Mouse (Mus musculus): Measurements from ENCODE around the gene Fam161b.

Gene Fam161b

DNA sequence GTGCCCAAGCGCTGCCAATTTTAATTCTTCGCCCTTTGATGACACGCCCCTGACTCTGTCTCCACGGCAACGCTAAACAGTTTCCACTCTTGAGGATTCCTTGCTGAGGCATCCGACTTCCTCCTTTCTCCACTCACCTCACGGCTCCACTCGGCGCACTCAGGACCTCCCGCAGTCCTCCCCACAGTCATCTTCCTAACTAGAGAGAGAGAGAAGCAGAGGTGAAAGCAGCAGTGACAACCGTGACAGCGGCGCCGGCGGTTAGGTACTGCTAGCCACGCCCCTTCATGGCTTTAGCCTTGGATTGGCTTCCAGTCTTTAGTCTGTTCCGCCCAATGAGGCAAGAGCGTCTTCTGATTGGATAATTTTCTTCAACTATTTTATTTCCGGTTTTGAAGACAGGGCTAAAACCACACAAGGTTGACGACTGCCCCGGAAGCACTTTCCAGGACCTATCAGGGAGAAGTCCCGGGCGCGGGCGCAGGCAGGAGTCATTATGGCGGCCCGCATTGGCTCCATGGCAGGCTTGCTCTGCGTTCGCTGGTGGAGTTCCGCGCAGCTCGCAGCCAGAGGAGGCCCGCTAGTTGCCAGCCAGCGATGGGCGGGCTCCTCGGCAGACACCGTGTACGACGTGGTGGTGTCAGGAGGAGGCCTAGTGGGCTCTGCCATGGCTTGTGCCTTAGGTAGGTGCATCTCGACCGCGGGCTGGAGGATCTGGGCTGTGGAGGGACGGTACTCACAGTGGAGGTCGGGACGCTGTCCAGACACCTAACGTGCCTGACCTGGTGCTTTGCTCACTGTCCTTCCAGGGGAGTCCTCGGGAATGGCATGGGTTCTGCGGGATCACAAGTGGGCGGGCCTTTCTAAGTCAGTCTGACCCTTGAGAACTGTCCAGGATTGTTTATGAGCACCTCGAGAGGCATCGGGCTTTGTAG, at the start of gene Fam161b, which contains the start of gene Coq6:
Fam161b (minus strand) TSS at position 279 of the 935 bp plus-strand sequence.
Coq6 (plus strand) TSS at position 103 of the 935 bp plus-strand sequence.
- DNase-seq (ENCODE audit: low read depth) = peak; percentile 98

DNA sequence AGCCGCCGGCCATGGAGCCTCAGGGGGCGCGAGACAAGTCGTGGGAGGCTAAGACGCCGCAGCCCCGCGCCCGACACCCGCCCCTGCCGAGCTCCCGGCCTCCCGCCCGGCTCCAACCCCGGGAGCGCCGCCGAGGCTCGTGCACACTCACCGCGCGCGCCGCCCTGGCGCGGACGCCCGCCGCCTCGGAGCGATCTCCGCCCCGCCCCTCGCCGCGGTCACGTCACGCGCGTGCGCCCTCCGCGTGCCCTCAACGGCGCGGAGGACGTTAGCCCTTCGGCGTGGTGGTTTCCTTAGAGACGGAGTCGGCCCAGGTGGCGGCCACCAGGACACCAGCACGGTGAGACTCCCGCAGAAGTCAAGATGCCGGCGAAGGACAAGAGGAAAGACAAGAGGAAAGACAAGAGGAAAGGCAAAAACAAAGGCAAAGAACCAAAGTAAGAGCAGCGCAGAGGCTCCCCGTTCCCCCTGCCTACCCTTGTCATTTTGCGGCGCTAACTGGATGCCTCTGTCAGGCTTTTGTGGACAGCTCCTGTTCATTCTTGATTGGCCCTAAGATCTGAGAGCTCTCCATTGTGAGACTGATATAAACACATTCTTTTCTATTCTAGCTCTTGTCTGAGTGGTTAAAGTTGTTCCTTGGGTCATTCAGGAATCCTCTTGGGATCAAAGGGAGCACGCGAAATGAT, 47.3 kb upstream of the Fam161b start, which contains the start of the genes Entpd5 and Bbof1:
Entpd5 (minus strand) TSS at position 211 of the 689 bp plus-strand sequence.
Bbof1 (plus strand) TSS at position 253 of the 689 bp plus-strand sequence.
- DNase-seq (ENCODE audit: low read depth) = peak; percentile 74

- DNase-seq (ENCODE audit: low read depth) = peak; percentile 57
Measured at GRCm38 (mm10) chr12:84407874-84408818, 46.5 kb upstream of the Fam161b start.

DNA sequence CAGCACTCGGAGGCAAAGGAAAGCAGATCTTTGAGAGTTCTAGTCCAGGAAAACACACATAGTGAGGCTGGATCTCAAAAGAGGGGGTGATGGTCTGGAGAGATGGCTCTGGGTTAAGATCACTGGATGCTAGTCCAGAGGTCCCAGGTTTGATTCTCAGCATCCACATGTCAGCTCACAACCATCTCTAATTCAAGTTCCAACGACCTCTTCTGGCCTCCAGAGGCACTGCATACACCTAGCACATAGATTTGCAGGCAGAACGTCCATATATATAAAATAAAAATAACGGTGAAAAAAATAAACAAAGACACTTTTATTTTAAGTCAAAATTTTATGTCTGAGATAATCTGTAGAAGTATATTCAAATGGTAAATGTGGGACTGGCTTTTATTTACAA, 45.6 kb upstream of the Fam161b start:
- DNase-seq (ENCODE audit: low read depth) = no peak

DNA sequence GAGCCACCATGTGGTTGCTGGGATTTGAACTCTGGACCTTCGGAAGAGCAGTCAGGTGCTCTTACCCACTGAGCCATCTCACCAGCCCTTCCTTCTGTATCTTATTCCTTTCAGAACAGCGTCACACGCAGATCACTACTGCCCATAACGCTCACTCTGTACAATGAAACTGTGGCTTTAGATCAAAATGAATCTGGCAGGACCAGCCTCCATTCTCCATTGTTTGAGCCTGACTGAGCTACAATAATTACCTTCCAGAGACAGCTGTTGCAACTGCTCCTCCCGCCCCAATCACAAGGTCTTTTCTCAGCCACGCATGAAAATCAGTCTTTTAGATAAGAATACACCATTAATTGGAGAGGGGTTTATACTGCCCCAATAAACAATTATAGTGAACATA, 42.9 kb upstream of the Fam161b start:
- no peak for DNase-seq (ENCODE audit: low read depth)

DNA sequence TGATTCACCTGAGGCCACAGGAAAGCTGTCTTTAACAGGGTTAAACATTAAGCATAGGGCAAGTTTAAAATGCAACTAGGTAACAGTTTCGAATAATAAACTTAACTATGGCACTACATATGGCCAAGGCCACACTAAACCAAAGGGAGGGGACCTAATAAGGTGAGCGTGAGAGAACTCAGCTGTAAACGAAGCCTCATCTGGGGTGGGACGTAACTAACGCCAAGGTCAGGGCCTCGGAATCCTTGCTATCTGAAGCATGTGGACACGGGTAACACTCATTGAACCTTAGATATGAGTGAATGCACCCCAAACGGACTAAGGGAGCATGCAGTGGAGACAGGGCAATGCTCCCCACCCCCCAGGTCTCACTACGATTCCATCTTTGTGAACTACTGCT, 41.3 kb upstream of the Fam161b start:
- no peak for DNase-seq (ENCODE audit: low read depth)

- no peak for DNase-seq (ENCODE audit: low read depth)
Measured at GRCm38 (mm10) chr12:84400653-84401052, 39.0 kb upstream of the Fam161b start.

GRCm38 (mm10) chr12:84400068-84400467, 38.4 kb upstream of the Fam161b start:
- DNase-seq (ENCODE audit: low read depth) = no peak

GRCm38 (mm10) chr12:84399663-84400062, 38.0 kb upstream of the Fam161b start:
- DNase-seq (ENCODE audit: low read depth) = no peak

GRCm38 (mm10) chr12:84399135-84399534, 37.5 kb upstream of the Fam161b start:
- no peak for DNase-seq (ENCODE audit: low read depth)

DNA sequence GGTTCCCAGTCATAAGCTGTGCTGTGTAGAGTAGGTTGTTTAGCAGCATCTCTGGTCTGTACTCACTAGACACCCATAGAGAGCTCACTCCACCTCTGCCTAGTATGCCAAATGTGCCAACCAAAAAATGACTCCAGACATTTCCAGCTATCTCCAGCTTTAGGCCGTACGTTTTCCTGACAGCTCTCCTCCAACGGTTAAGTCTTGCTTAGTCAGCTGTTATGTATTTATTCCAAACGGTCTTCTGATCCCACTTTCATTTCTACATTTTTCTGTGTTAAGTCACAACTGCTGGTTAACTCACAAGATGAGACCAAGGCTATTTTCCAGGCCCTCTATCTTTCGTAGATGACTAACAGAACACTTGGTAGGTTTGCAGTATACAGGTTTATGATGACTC, 37.0 kb upstream of the Fam161b start:
- DNase-seq (ENCODE audit: low read depth) = no peak

GRCm38 (mm10) chr12:84397685-84398084, 36.1 kb upstream of the Fam161b start:
- no peak for DNase-seq (ENCODE audit: low read depth)

DNA sequence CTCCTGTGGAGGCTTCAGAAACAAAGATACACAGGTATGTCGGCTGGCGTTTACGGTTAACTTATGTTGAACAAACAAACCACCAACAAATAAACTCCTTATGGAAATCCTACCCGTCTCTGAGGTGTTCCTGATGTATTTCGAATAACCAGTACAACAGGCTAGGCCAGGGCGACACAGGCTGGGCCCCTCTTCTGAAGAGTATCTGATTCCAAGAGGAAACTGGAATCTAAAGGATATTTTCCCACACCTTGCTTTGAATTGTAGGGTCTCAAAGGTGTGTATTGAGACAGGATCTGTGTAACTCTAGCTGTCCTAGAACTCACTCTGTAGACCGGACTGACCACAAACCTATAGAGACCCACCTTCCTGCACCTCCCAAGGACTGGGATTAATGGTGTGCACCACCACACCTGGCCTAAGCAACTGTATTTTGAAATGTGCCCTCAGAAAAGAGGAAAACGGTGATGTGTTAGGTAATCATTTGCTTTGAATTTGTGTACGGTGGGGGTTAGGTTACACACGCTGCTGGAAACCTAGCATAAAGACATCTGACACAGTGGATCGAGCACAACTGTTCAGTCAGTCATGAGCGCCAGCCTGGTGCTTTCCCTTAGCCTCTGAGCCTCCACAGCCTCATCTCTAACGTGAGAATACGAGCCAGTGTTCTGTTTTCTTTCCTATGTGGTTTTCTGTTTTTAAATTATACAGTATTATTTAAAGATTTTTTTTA, 35.5 kb upstream of the Fam161b start:
- DNase-seq (ENCODE audit: low read depth) = no peak

- no peak for DNase-seq (ENCODE audit: low read depth)
Measured at GRCm38 (mm10) chr12:84393847-84394246, 32.2 kb upstream of the Fam161b start.

GRCm38 (mm10) chr12:84392681-84393080, 31.0 kb upstream of the Fam161b start:
- no peak for DNase-seq (ENCODE audit: low read depth)

GRCm38 (mm10) chr12:84390336-84390735, 28.7 kb upstream of the Fam161b start:
- no peak for DNase-seq (ENCODE audit: low read depth)

DNA sequence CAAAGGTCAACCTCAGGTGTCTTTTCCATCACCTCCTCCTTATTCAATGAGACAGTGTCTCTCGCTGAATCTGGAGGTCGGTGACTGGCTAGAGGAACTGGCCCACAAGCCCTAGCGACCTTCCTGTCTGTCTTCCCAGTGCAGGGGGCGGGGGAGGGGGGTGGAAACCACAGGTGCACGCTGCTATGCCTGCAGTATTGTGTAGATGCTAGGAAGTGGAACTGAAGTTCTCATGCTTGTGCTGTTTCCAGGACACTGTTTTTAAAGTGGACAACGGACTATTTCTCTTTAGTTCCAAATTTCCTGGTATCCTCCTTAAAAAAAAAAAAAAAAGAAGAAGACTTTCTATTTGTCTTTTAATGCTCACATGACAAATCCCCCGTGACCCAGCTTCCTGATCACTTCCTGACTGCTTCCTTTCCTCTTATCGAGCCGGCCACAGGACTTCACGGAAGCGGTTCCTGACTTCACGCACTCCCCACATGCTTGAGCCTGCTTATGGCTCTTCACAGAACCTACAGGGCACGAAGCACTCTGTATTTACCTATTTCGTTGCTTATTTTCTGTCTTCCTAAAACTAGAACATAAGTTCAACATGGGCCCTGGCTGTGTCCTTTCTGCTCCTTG, 27.3 kb upstream of the Fam161b start:
- no peak for DNase-seq (ENCODE audit: low read depth)

GRCm38 (mm10) chr12:84388097-84388496, 26.5 kb upstream of the Fam161b start:
- DNase-seq (ENCODE audit: low read depth) = no peak

DNA sequence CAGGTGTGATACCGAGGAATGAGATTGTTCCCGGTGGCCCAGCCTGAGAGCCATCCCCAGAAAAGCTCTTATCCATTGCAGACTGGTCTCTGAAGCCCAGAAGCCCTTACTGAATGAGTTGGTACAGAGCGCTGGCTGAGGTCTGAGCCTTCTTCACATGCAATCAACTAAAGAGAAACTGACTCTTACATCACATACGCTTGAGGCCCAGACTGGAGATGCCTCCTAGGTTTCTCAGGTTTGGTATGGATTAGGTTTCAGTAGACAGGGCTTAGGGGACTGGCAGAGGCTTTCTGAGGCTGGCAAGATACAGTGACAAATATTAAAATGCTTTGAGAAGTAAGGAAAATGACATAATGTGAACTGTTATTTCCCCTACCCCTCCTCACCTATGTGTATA, 23.8 kb upstream of the Fam161b start:
- DNase-seq (ENCODE audit: low read depth) = no peak

DNA sequence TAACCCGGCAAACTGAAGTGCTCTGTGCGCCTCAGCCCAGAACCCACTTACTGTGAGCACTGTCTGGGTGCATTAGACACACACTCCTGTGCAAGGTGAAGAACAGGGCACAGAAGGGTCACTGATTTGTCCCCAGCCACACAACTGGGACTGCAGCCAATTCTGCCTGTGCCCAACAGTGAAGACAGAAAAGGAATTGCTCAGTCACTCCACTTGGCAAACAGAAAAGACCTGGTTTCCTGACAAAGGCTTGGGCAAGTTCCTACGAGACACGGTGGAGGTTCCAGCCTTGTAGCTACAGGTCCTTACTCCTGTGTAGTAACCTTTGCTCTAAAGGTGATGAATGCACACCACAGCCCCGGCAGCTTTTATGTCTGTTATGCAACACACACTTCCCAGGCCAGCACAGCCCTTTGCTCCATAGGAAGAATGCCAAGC, 23.0 kb upstream of the Fam161b start:
- DNase-seq (ENCODE audit: low read depth) = no peak

DNA sequence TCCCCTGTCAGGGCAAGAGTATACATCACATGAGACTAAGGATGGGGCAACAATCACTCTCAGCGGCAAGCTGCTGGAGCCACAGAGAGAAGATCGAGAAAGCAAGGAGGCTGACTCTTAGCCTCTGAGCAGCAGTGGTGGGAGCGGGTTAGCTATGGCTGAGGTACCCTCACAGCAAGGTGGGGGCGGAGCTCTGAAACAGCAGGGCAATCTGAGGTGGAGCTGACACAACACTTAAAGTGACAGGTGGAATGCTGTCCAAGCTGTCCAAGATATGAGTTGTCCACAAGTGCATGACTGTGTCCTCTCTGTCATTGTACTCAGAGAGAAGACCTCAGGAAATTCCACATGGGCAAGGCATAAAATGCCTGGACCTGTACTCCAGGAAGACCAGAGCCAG, 20.7 kb upstream of the Fam161b start:
- DNase-seq (ENCODE audit: low read depth) = no peak

Measured in c-Kit-positive CD71-positive TER-119-negative erythroid progenitor cells, embryonic 14.5 days (primary cell).